Mouse (Mus musculus) embryonic fibroblast, embryonic 13.5 days (primary cell): ENCODE data around the gene Dhx34. TPM values are rescaled to one million over a fixed set of nuclear protein-coding genes. Genes with fewer than 3 reads are reported as not detected.
A peak's percentile ranks its signal among the peaks of the same experiment; 100 is the strongest.

Source experiments
- H3K27ac ChIP-seq: 2 replicates; pipeline ENCODE4 v1.5.1; 2012; ENCODE audit warnings: low read length, control low read depth, inconsistent platforms; ENCODE audit not compliant: insufficient read depth
- H3K4me1 ChIP-seq: 2 replicates; pipeline ENCODE4 v1.6.1; 2011; ENCODE audit warnings: low read length; ENCODE audit not compliant: control insufficient read depth, insufficient read depth
- H3K4me3 ChIP-seq: 2 replicates; pipeline ENCODE4 v1.5.1; 2011; ENCODE audit warnings: mild to moderate bottlenecking, control low read depth, low read length; ENCODE audit not compliant: insufficient read depth
- CTCF ChIP-seq: IDR thresholded peaks from 2 replicates; pipeline ENCODE4 v1.5.1; 2011; ENCODE audit warnings: mild to moderate bottlenecking, control low read depth, low read length, moderate library complexity, borderline replicate concordance; ENCODE audit not compliant: insufficient read depth
- POLR2A ChIP-seq: IDR thresholded peaks from 2 replicates; pipeline ENCODE4 v1.6.1; 2011; ENCODE audit warnings: low read depth, mild to moderate bottlenecking, control low read depth, low read length, moderate library complexity
- polyA plus RNA-seq: library from polyadenylated mRNA; stranded (reverse); fragments of >200 nt; gene quantifications from 2 replicates; pipeline ENCODE4 v1.2.4, GENCODE M21; 2011; ENCODE audit warnings: low read depth; ENCODE audit not compliant: missing spikeins, insufficient read length

Gene Dhx34
- polyA plus RNA-seq, 1 experiment, result 8.4 TPM

GRCm38 (mm10) chr7:16213196-16213595, 8.6 kb downstream of the Dhx34 start:
- no peak overlapping the region for H3K27ac ChIP-seq

GRCm38 (mm10) chr7:16210862-16211365, 10.9 kb downstream of the Dhx34 start:
- peak overlapping the region; percentile 14; the same call in 1 of the 2 replicates for H3K27ac ChIP-seq
- TF ChIP-seq CTCF (peak; percentile 66), POLR2A (no peak)

More at GRCm38 (mm10) chr7:16213196-16213595, 8.6 kb downstream of the Dhx34 start:
- Histone ChIP-seq H3K4me3 (no peak overlapping the region), H3K4me1 (peaks cover 13% of the 10 kb centered on the region)
- TF ChIP-seq CTCF (no peak), POLR2A (no peak)

GRCm38 (mm10) chr7:16208781-16209665, 12.8 kb downstream of the Dhx34 start:
- TF ChIP-seq POLR2A, result no peak
- TF ChIP-seq CTCF, result no peak
- no peak overlapping the region for H3K4me3 ChIP-seq
- H3K4me1 ChIP-seq, result peaks cover 21% of the 10 kb centered on the region
- H3K27ac ChIP-seq, result peak overlapping the region; percentile 85

More at GRCm38 (mm10) chr7:16210862-16211365, 10.9 kb downstream of the Dhx34 start:
- Histone ChIP-seq H3K4me1 (peaks cover 21% of the 10 kb centered on the region), H3K4me3 (no peak overlapping the region)

- no peak overlapping the region for H3K4me3 ChIP-seq
- H3K27ac ChIP-seq, result peak overlapping the region; percentile 85
- TF ChIP-seq CTCF (no peak), POLR2A (no peak; the same call in 1 of the 2 replicates)
- H3K4me1 ChIP-seq, result peaks cover 21% of the 10 kb centered on the region
Measured at GRCm38 (mm10) chr7:16207496-16207895, 14.3 kb downstream of the Dhx34 start.

GRCm38 (mm10) chr7:16207076-16207475, 14.8 kb downstream of the Dhx34 start:
- TF ChIP-seq POLR2A (no peak), CTCF (no peak)
- peaks cover 21% of the 10 kb centered on the region for H3K4me1 ChIP-seq
- H3K27ac ChIP-seq, result peak overlapping the region; percentile 68
- no peak overlapping the region for H3K4me3 ChIP-seq

GRCm38 (mm10) chr7:16204791-16205190, 17.0 kb downstream of the Dhx34 start:
- no peak overlapping the region for H3K27ac ChIP-seq
- TF ChIP-seq POLR2A (no peak), CTCF (no peak)
- no peak overlapping the region for H3K4me3 ChIP-seq
- H3K4me1 ChIP-seq, result peaks cover 18% of the 10 kb centered on the region

GRCm38 (mm10) chr7:16203505-16203903, 18.3 kb downstream of the Dhx34 start:
- H3K4me1 ChIP-seq, result peaks cover 11% of the 10 kb centered on the region
- no peak overlapping the region for H3K4me3 ChIP-seq
- no peak for TF ChIP-seq CTCF
- no peak for TF ChIP-seq POLR2A
- H3K27ac ChIP-seq, result no peak overlapping the region

GRCm38 (mm10) chr7:16202756-16203504, 18.9 kb downstream of the Dhx34 start:
- no peak overlapping the region for H3K27ac ChIP-seq
- TF ChIP-seq CTCF, result no peak
- no peak for TF ChIP-seq POLR2A
- H3K4me1 ChIP-seq, result peaks cover 6% of the 10 kb centered on the region; the same call in 1 of the 2 replicates
- no peak overlapping the region for H3K4me3 ChIP-seq

GRCm38 (mm10) chr7:16201136-16201535, 20.7 kb downstream of the Dhx34 start:
- no peak for TF ChIP-seq CTCF
- TF ChIP-seq POLR2A, result no peak
- H3K4me3 ChIP-seq, result no peak overlapping the region
- no peaks in the 10 kb centered on the region for H3K4me1 ChIP-seq
- H3K27ac ChIP-seq, result no peak overlapping the region
